Mouse (Mus musculus) urinary bladder, adult 2 months (tissue): ENCODE data around the gene Taar7b. TPM values are rescaled to one million over a fixed set of nuclear protein-coding genes. Genes with fewer than 3 reads are reported as not detected.

Experiments used
- DNase-seq: peaks from one replicate; pipeline ENCODE4 v3.0.0; 2022; ENCODE audit warnings: low spot score
- polyA plus RNA-seq: library from polyadenylated mRNA; depleted of rRNA; stranded (reverse); fragments of >200 nt; gene quantifications from 2 replicates; pipeline ENCODE4 v1.2.3, GENCODE M21; 2012; rRNA removed

Taar7b gene
- polyA plus RNA-seq, result not detected in 2 replicates

GRCm38 (mm10) chr10:23999639-24000038, at the start of gene Taar7b:
Gene Taar7b (plus strand): TSS chr10:23999939.
- DNase-seq, result no peak

- DNase-seq, result no peak
Observed at GRCm38 (mm10) chr10:23951714-23952113, 48.0 kb upstream of the Taar7b start.

- no peak for DNase-seq
Observed at GRCm38 (mm10) chr10:23959071-23959470, 40.7 kb upstream of the Taar7b start.

- DNase-seq, result no peak
Observed at GRCm38 (mm10) chr10:23960444-23960915, 39.3 kb upstream of the Taar7b start, which contains the start of gene Taar4. Gene Taar4 (plus strand): TSS chr10:23960494.

GRCm38 (mm10) chr10:23963444-23963843, 36.3 kb upstream of the Taar7b start:
- no peak for DNase-seq

- no peak for DNase-seq
Observed at GRCm38 (mm10) chr10:23964921-23965610, 34.7 kb upstream of the Taar7b start.

GRCm38 (mm10) chr10:23970656-23971165, 29.0 kb upstream of the Taar7b start, which contains the start of gene Taar5:
Gene Taar5 (plus strand): TSS chr10:23970706.
- DNase-seq, result no peak

- DNase-seq, result no peak
Observed at GRCm38 (mm10) chr10:23971256-23971655, 28.5 kb upstream of the Taar7b start.

GRCm38 (mm10) chr10:23977958-23978357, 21.8 kb upstream of the Taar7b start:
- DNase-seq, result no peak

GRCm38 (mm10) chr10:23978901-23979705, 20.6 kb upstream of the Taar7b start:
- peak; percentile 48 for DNase-seq

- DNase-seq, result no peak
Observed at GRCm38 (mm10) chr10:23985546-23985945, 14.2 kb upstream of the Taar7b start, which contains the start of gene Taar6. Gene Taar6 (minus strand): TSS chr10:23985646.

- DNase-seq, result no peak
Observed at GRCm38 (mm10) chr10:23986419-23986818, 13.3 kb upstream of the Taar7b start.

GRCm38 (mm10) chr10:23993381-23993780, 6.4 kb upstream of the Taar7b start, which contains the start of gene Taar7a:
Gene Taar7a (minus strand): TSS chr10:23993481.
- no peak for DNase-seq

GRCm38 (mm10) chr10:24006442-24006841, 6.7 kb downstream of the Taar7b start:
- no peak for DNase-seq

- DNase-seq, result no peak
Observed at GRCm38 (mm10) chr10:24007034-24007433, 7.3 kb downstream of the Taar7b start.

- no peak for DNase-seq
Observed at GRCm38 (mm10) chr10:24008143-24008542, 8.4 kb downstream of the Taar7b start.

GRCm38 (mm10) chr10:24026922-24027321, 27.2 kb downstream of the Taar7b start, which contains the start of gene Taar7d:
Gene Taar7d (plus strand): TSS chr10:24027222.
- DNase-seq, result no peak

- no peak for DNase-seq
Observed at GRCm38 (mm10) chr10:24031347-24031746, 31.6 kb downstream of the Taar7b start.

- DNase-seq, result no peak
Observed at GRCm38 (mm10) chr10:24037314-24037713, 37.6 kb downstream of the Taar7b start, which contains the start of gene Taar7e. Gene Taar7e (plus strand): TSS chr10:24037614.

GRCm38 (mm10) chr10:24040120-24040869, 40.6 kb downstream of the Taar7b start:
- no peak for DNase-seq

GRCm38 (mm10) chr10:24049210-24049609, 49.5 kb downstream of the Taar7b start, which contains the start of gene Taar7f:
Gene Taar7f (plus strand): TSS chr10:24049510.
- DNase-seq, result no peak
